Mouse (Mus musculus) 416B (cell line): ENCODE data around the gene Creb3l1.

Experiments
- DNase-seq: peaks from one replicate; pipeline ENCODE4 v3.0.0; 2011; ENCODE audit warnings: low read depth

The Creb3l1 gene

GRCm38 (mm10) chr2:91964610-91965204 is 59.6 kb downstream of the Creb3l1 start:
- peak; percentile 73 for DNase-seq

GRCm38 (mm10) chr2:91963443-91963932 is 60.8 kb downstream of the Creb3l1 start:
- peak; percentile 90 for DNase-seq

GRCm38 (mm10) chr2:91962864-91963401 is 61.4 kb downstream of the Creb3l1 start:
- peak; percentile 40 for DNase-seq

- DNase-seq, result peak; percentile 61
Measured at GRCm38 (mm10) chr2:91961901-91962761, 62.2 kb downstream of the Creb3l1 start.

GRCm38 (mm10) chr2:91960459-91960858 is 63.8 kb downstream of the Creb3l1 start:
- DNase-seq, result no peak

DNA sequence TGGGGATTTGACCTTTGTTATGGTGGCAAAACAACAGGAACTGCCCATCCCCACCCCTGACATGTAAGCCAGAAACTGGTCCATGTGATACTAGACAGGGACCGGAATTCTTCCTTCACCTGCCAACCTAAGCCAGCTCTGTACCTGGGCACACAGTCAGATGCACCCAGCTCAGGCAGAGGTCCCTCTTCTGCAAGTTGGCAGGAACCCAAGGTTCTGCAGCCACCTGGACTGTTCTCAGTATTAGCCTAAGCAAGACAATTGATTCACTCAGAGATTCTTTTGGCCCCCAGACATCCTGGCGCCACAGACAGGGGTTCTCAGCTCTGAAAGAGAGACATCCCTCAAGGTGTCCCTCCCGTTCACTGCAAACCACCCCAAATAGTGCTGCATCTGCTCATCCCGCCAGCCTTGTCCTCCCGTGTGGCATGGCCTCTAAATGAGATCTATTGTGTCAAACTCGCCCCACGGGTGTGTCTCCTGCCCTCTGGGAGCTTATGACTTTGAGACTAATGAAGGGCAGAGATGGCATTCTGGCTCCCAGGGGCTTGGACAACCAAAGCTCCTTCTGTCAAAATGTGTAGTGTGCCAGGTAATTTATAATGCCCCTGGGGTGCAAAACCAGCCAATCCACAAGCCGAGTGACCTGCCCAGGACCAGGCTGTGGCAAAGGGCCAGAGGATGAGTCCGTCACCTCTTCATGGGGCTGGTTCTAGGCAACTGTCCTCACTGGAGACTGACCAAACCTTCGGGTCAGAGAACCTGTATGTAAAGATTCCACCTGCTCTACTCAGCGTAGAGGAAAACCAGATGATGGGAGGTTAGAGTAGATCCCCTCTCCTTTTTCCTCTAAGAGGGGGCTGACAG is 64.5 kb downstream of the Creb3l1 start:
- no peak for DNase-seq

GRCm38 (mm10) chr2:91958701-91959457 is 65.4 kb downstream of the Creb3l1 start:
- peak; percentile 51 for DNase-seq

DNA sequence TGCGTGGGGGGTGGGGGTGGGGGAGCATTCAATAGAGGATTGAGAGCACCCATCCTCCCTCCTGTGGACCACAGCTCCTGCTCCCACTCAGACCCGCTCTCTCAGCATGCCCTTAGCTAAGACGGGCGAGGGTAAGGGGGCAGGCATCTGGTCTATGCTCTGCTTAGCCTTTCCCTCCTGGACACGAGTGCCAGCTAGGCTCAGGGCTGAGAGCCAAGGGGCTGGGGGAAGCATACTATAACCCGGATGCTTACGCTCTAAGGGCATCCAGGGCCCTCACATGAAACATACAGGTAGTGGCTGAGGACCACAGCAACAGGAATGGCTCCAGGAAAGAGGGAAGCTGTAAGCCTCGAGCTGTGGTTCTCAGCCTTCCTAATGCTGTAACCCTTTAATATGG is 66.3 kb downstream of the Creb3l1 start:
- DNase-seq, result no peak

- peak; percentile 49 for DNase-seq
Measured at GRCm38 (mm10) chr2:91957096-91957495, 67.2 kb downstream of the Creb3l1 start.

- DNase-seq, result no peak
Measured at GRCm38 (mm10) chr2:91955875-91956274, 68.4 kb downstream of the Creb3l1 start.

GRCm38 (mm10) chr2:91955121-91955591 is 69.1 kb downstream of the Creb3l1 start:
- DNase-seq, result no peak

DNA sequence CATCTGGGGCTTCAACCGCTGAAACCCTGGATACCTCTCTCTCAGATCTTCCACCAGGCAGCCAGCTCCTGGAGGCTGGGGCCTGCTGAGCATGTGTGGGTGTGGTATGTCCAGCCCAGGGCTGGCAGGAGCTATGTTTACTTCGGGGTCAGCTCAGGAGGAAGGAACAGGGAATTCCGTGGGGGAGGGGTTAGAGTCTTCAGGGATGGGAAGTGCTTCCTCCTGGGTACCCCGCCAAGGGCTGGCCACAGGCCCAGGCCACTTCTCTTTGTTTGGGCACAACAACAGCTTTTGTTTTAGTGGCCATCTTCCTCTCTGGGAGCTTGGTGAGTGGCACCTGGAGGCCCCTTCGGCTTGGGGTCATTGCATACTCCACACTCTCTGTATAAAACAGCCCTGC is 70.5 kb downstream of the Creb3l1 start:
- DNase-seq, result no peak

- DNase-seq, result peak; percentile 92
Measured at GRCm38 (mm10) chr2:91950275-91951085, 73.8 kb downstream of the Creb3l1 start.

- peak; percentile 70 for DNase-seq
Measured at GRCm38 (mm10) chr2:91949411-91950274, 74.7 kb downstream of the Creb3l1 start.

- DNase-seq, result peak; percentile 92
Measured at GRCm38 (mm10) chr2:91948792-91949241, 75.5 kb downstream of the Creb3l1 start.

- DNase-seq, result peak; percentile 83
Measured at GRCm38 (mm10) chr2:91948151-91948509, 76.2 kb downstream of the Creb3l1 start.

DNA sequence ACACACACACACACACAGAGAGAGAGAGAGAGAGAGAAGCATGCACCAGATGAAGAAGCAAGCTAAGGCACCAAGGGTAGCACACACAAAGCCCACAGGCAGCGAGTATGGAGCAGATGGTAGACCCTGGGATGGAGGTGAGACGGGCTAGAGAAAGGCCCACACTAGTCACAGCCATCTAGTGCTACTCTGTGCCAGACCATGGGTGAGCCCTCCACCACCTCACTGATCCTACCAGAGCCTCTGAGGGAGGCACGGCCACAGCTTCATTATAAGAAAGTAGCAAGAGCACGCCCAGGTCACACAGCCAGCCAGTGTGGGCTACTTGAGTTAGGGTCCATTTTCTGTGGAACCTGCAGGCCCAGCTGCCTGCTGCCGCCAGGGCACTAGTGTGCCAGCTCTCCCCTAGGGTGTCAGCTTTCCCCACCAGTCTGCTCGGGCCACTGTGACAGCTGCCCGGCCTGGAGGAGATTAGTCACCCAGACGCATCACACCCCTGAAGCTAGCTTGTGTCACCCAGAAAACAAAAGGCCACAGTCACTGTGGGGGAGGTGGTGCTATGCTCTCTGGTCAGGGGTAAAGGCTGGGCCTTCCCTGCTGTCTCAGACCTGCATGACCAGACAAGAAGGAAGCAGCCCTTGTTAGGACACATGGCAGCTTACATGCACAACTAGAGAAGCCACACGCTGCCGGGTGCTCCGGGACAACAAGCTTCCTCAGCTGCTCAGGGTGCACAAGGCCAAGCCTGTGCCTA is 76.7 kb downstream of the Creb3l1 start:
- DNase-seq, result peak; percentile 94

DNA sequence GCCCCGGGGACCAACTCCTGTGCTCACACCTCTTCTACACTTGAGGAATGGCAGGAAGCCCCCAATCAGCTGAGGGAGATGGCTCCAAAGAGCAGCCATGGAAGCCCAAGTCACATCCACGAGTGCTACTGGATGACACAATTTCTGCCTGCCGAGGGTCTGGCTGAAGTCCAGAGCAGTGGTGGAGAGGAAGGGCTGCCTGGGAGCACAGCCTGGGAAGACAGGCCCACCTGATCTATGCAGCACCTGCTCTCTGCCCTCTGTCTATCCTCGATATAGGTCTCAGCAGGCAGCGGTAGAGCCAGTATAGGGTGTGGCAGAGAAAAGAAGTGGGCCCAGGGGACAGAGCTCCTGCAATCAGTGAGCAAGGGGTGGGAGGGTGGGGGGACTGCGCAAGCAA is 77.5 kb downstream of the Creb3l1 start:
- DNase-seq, result no peak
